In the genomic region with DNA sequence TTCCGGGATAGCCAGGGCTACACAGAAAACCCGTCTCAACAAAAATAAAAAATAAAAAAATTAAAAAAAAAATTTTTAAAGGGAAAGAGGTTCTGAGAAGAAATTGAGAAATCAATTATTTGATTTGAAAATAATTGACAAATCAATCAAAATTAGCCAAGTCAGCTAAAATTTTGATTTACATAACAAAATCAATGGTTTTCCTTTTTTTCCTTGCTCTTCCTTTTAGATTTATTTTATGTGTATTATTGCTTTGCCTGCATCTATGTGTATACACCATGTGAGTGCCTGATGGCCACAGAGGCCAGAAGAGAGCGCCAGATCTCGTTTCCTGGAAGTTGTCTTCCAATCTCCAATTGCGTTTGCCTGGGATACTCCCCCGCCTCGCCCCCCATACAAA, we compare ENCODE assay signal across 24 mouse cellular contexts. TPM values are rescaled to one million over a fixed set of nuclear protein-coding genes. Genes with fewer than 3 reads are reported as not detected.
"Had no signal": no experiment of that assay in that cellular context is flagged by ENCODE, and none has a peak within 500 bp of the region (broad histone marks: within the 10 kb centered on the region; RNA-seq: fewer than 3 reads in every experiment).

No protein-coding gene starts in this region.

- H3K36me3 ChIP-seq: neural tube, embryonic 13.5 days; neural tube, embryonic 15.5 days; stomach, embryonic 15.5 days had no signal

- H3K9ac ChIP-seq: neural tube, embryonic 13.5 days; neural tube, embryonic 15.5 days; stomach, embryonic 15.5 days had no signal

- H3K4me1 ChIP-seq: neural tube, embryonic 13.5 days; neural tube, embryonic 15.5 days had no signal

- H3K4me2 ChIP-seq: neural tube, embryonic 13.5 days; neural tube, embryonic 15.5 days; stomach, embryonic 15.5 days had no signal

- H3K9me3 ChIP-seq: neural tube, embryonic 13.5 days; neural tube, embryonic 15.5 days; stomach, embryonic 15.5 days had no signal

- H3K4me3 ChIP-seq: neural tube, embryonic 13.5 days; neural tube, embryonic 15.5 days; stomach, embryonic 15.5 days had no signal

- H3K27ac ChIP-seq: neural tube, embryonic 13.5 days; neural tube, embryonic 15.5 days; stomach, embryonic 15.5 days; stomach, postnatal 0 days had no signal

- DNase-seq: retina, postnatal 1 day; right cerebral cortex, adult 18-20 months; right cerebral cortex, postnatal 14 days; right cerebral cortex, postnatal 25 days; right cerebral cortex, postnatal 4 days; spleen, adult 18-20 months; thymus, adult 18-20 months; thymus, adult 2 months; thymus, postnatal 14 days; thymus, postnatal 25 days; thymus, postnatal 36 days; thymus, postnatal 4 days had no signal

RNA-seq across cellular contexts. Expression of a gene that starts 5.4 kb away (rescaled TPM):
- total RNA-seq: neutrophil, adult 5-6 weeks had no signal
- polyA plus RNA-seq: neural tube, embryonic 14.5 days; urinary bladder, adult 2 months had no signal

RNA-seq across cellular contexts. Expression of a gene that starts 30.7 kb away (rescaled TPM):
- total RNA-seq: neutrophil, adult 5-6 weeks had no signal
- polyA plus RNA-seq: small intestine, adult 2 months; spleen, adult 2 months; stomach, embryonic 14.5 days; stomach, embryonic 15.5 days; stomach, embryonic 16.5 days; stomach, postnatal 0 days; thymus, postnatal 0 days; urinary bladder, adult 2 months had no signal
